Mouse (Mus musculus) lung, embryonic 15.5 days (tissue): ENCODE measurements around the gene Ptprz1. TPM values are rescaled to one million over a fixed set of nuclear protein-coding genes. Genes with fewer than 3 reads are reported as not detected.

Experiments
- ATAC-seq: fragments of 200-750 bp; cut with Nextera tagmentation; 2 replicates; pipeline ENCODE4 v1.8.0; 2017; ENCODE audit warnings: moderate number of reproducible peaks, borderline replicate concordance; ENCODE audit not compliant: low FRiP score, low TSS enrichment; ENCODE audit errors: extremely low read depth
- H3K27ac ChIP-seq: fragments of 300-500 bp; sonication (generic); 2 replicates; pipeline ENCODE4 v1.5.1; 2015; ENCODE audit warnings: moderate library complexity, mild to moderate bottlenecking, inconsistent platforms
- H3K27me3 ChIP-seq: fragments of 300-500 bp; sonication (generic); 2 replicates; pipeline ENCODE4 v1.6.1; 2015; ENCODE audit warnings: inconsistent platforms
- H3K36me3 ChIP-seq: fragments of 300-500 bp; sonication (generic); 2 replicates; pipeline ENCODE4 v1.6.1; 2015; ENCODE audit warnings: inconsistent platforms
- H3K4me1 ChIP-seq: fragments of 300-500 bp; sonication (generic); 2 replicates; pipeline ENCODE4 v1.6.1; 2015; ENCODE audit warnings: inconsistent platforms
- H3K4me2 ChIP-seq: fragments of 300-500 bp; sonication (generic); 2 replicates; pipeline ENCODE4 v1.6.1; 2015; ENCODE audit warnings: inconsistent platforms, mild to moderate bottlenecking, moderate library complexity
- H3K4me3 ChIP-seq: fragments of 300-500 bp; sonication (generic); 2 replicates; pipeline ENCODE4 v1.5.1; 2015; ENCODE audit warnings: mild to moderate bottlenecking, inconsistent platforms
- H3K9ac ChIP-seq: fragments of 300-500 bp; sonication (generic); 2 replicates; pipeline ENCODE4 v1.6.1; 2015; ENCODE audit warnings: inconsistent platforms
- H3K9me3 ChIP-seq: fragments of 300-500 bp; sonication (generic); 2 replicates; pipeline ENCODE4 v1.6.1; 2016; ENCODE audit warnings: inconsistent platforms
- whole genome bisulfite sequencing: fragments of 180-500 bp; shearing (Covaris S2); methylation state at CpG from one replicate; pipeline ENCODE4 v1.1.7; 2015; 5-methylcytosine and 5-hydroxymethylcytosine counted together
- polyA plus RNA-seq: library from polyadenylated mRNA; unstranded; fragments of >200 nt; fragmentation: Nextera tagmentation; extraction: Ambion mirVana; gene quantifications from 2 replicates; pipeline ENCODE4 v1.2.1, GENCODE M21; 2015

Ptprz1 gene
- polyA plus RNA-seq, result 2.2 and 2.6 TPM in 2 replicates

GRCm38 (mm10) chr6:22874781-22875613 lies at the start of gene Ptprz1:
Ptprz1 (plus strand) TSS chr6:22875502.
- Histone ChIP-seq H3K27me3 (peaks cover 26% of the 10 kb centered on the region), H3K9ac (peak within 1 kb of the TSS; percentile 40), H3K4me3 (peak within 1 kb of the TSS; percentile 58), H3K27ac (no peak within 1 kb of the TSS), H3K4me2 (peak within 1 kb of the TSS; percentile 96), H3K36me3 (no peaks in the 10 kb centered on the region), H3K4me1 (peaks cover 8% of the 10 kb centered on the region), H3K9me3 (no peaks in the 10 kb centered on the region)
- 2% methylated on average over 41 of the region's 44 CpGs for WGBS
- ATAC-seq, result peak; percentile 95

- no peak overlapping the region for H3K4me2 ChIP-seq
- no peaks in the 10 kb centered on the region for H3K36me3 ChIP-seq
- H3K9me3 ChIP-seq, result no peaks in the 10 kb centered on the region
- H3K27ac ChIP-seq, result no peak overlapping the region
- no peak for ATAC-seq
- no peaks in the 10 kb centered on the region for H3K4me1 ChIP-seq
- 52% methylated on average over 7 of the region's 7 CpGs for WGBS
- no peak overlapping the region for H3K9ac ChIP-seq
- no peak overlapping the region for H3K4me3 ChIP-seq
- H3K27me3 ChIP-seq, result no peaks in the 10 kb centered on the region
Measured at GRCm38 (mm10) chr6:22833637-22834036, 41.7 kb upstream of the Ptprz1 start.

GRCm38 (mm10) chr6:22834100-22834970 lies 41.0 kb upstream of the Ptprz1 start:
- 79% methylated on average over 19 of the region's 19 CpGs for WGBS
- Histone ChIP-seq H3K4me1 (no peaks in the 10 kb centered on the region), H3K27ac (no peak overlapping the region), H3K27me3 (no peaks in the 10 kb centered on the region), H3K4me3 (no peak overlapping the region), H3K36me3 (no peaks in the 10 kb centered on the region), H3K4me2 (no peak overlapping the region), H3K9me3 (no peaks in the 10 kb centered on the region), H3K9ac (no peak overlapping the region)
- ATAC-seq, result no peak

GRCm38 (mm10) chr6:22875614-22876541 lies 576 bp downstream of the Ptprz1 start:
- Histone ChIP-seq H3K27me3 (peaks cover 26% of the 10 kb centered on the region), H3K4me2 (peak overlapping the region; percentile 96), H3K9me3 (no peaks in the 10 kb centered on the region), H3K9ac (peak overlapping the region; percentile 40), H3K27ac (no peak overlapping the region), H3K36me3 (no peaks in the 10 kb centered on the region), H3K4me1 (peaks cover 8% of the 10 kb centered on the region), H3K4me3 (peak overlapping the region; percentile 58)
- ATAC-seq, result peak; percentile 66; the same call in 1 of the 2 replicates
- WGBS, result 3% methylated on average over 45 of the region's 45 CpGs

- Histone ChIP-seq H3K27ac (no peak overlapping the region), H3K9ac (no peak overlapping the region), H3K4me1 (no peaks in the 10 kb centered on the region), H3K4me3 (no peak overlapping the region), H3K27me3 (no peaks in the 10 kb centered on the region), H3K36me3 (no peaks in the 10 kb centered on the region), H3K9me3 (no peaks in the 10 kb centered on the region), H3K4me2 (no peak overlapping the region)
- ATAC-seq, result no peak
- 76% methylated on average over 6 of the region's 6 CpGs for WGBS
Measured at GRCm38 (mm10) chr6:22887978-22888377, 12.7 kb downstream of the Ptprz1 start.

GRCm38 (mm10) chr6:22889333-22889732 lies 14.0 kb downstream of the Ptprz1 start:
- H3K4me1 ChIP-seq, result no peaks in the 10 kb centered on the region

GRCm38 (mm10) chr6:22901983-22902382 lies 26.7 kb downstream of the Ptprz1 start:
- H3K36me3 ChIP-seq, result no peaks in the 10 kb centered on the region
- H3K4me3 ChIP-seq, result no peak overlapping the region
- H3K9ac ChIP-seq, result no peak overlapping the region
- no peaks in the 10 kb centered on the region for H3K27me3 ChIP-seq
- no peak overlapping the region for H3K4me2 ChIP-seq
- no peaks in the 10 kb centered on the region for H3K4me1 ChIP-seq
- 59% methylated on average over 3 of the region's 3 CpGs for WGBS
- no peaks in the 10 kb centered on the region for H3K9me3 ChIP-seq
- no peak for ATAC-seq
- H3K27ac ChIP-seq, result no peak overlapping the region

More at GRCm38 (mm10) chr6:22889333-22889732, 14.0 kb downstream of the Ptprz1 start:
- Histone ChIP-seq H3K36me3 (no peaks in the 10 kb centered on the region), H3K9me3 (no peaks in the 10 kb centered on the region), H3K27ac (no peak overlapping the region), H3K4me3 (no peak overlapping the region), H3K27me3 (no peaks in the 10 kb centered on the region), H3K9ac (no peak overlapping the region), H3K4me2 (no peak overlapping the region)
- 95% methylated on average over 8 of the region's 8 CpGs for WGBS
- no peak for ATAC-seq

GRCm38 (mm10) chr6:22908510-22909256 lies 33.4 kb downstream of the Ptprz1 start:
- H3K4me3 ChIP-seq, result no peak overlapping the region
- ATAC-seq, result no peak
- no peak overlapping the region for H3K9ac ChIP-seq
- no peaks in the 10 kb centered on the region for H3K36me3 ChIP-seq
- WGBS, result 77% methylated on average over 6 of the region's 6 CpGs
- no peaks in the 10 kb centered on the region for H3K4me1 ChIP-seq
- no peak overlapping the region for H3K4me2 ChIP-seq
- no peaks in the 10 kb centered on the region for H3K9me3 ChIP-seq
- no peaks in the 10 kb centered on the region for H3K27me3 ChIP-seq
- H3K27ac ChIP-seq, result no peak overlapping the region

- Histone ChIP-seq H3K4me3 (no peak overlapping the region), H3K4me2 (no peak overlapping the region), H3K4me1 (no peaks in the 10 kb centered on the region), H3K9ac (no peak overlapping the region), H3K36me3 (no peaks in the 10 kb centered on the region), H3K27ac (no peak overlapping the region), H3K9me3 (no peaks in the 10 kb centered on the region), H3K27me3 (no peaks in the 10 kb centered on the region)
- ATAC-seq, result no peak
- 45% methylated on average over 6 of the region's 6 CpGs for WGBS
Measured at GRCm38 (mm10) chr6:22909257-22909907, 34.1 kb downstream of the Ptprz1 start.

- Histone ChIP-seq H3K36me3 (no peaks in the 10 kb centered on the region), H3K27me3 (no peaks in the 10 kb centered on the region), H3K4me1 (no peaks in the 10 kb centered on the region), H3K4me3 (no peak overlapping the region), H3K4me2 (no peak overlapping the region), H3K9me3 (no peaks in the 10 kb centered on the region), H3K9ac (no peak overlapping the region), H3K27ac (no peak overlapping the region)
- ATAC-seq, result no peak
- WGBS, result 43% methylated on average over 4 of the region's 4 CpGs
Measured at GRCm38 (mm10) chr6:22909908-22910260, 34.6 kb downstream of the Ptprz1 start.
